Mouse (Mus musculus) bone marrow macrophage, adult 2 months (primary cell): ENCODE results near the gene Bckdhb.

Source experiments
- CTCF ChIP-seq: IDR thresholded peaks from 2 replicates; pipeline ENCODE4 v1.5.1; 2012; ENCODE audit warnings: low read depth, mild to moderate bottlenecking, low read length, moderate library complexity
- POLR2A ChIP-seq: IDR thresholded peaks from 2 replicates; pipeline ENCODE4 v1.6.1; 2012; ENCODE audit warnings: mild to moderate bottlenecking, low read depth, low read length, borderline replicate concordance

DNA sequence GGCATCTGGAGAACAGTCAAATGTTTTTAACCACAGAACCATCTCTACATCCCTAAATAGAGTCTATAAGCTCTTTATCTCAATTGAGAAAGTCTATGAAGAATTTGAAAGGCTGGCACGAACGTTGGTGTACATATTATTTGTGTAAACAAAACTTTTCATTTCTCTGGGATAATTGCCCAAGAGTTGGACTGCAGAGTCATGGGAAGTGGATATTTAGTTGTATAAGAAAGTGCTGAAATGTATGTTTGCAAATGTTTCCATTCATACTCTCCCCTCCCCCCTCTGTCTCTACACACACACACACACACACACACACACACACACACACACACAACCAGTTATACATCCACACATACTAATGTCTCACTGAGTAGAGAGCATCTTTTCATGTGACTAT, 181.5 kb downstream of the Bckdhb start:
- TF ChIP-seq POLR2A = no peak
- no peak for TF ChIP-seq CTCF
